Mouse (Mus musculus) C3H10T1/2 (cell line): ENCODE measurements around the gene Qrfpr. TPM values are rescaled to one million over a fixed set of nuclear protein-coding genes. Genes with fewer than 3 reads are reported as not detected.

Source experiments
- polyA plus RNA-seq, 2 experiments: library from polyadenylated mRNA; unstranded; fragments of >200 nt; fragmentation: generic; extraction: Trizol; gene quantifications; one replicate each; pipeline ENCODE4 v1.2.1; 2012; ENCODE audit warnings: missing spikeins in 2 of 2

The Qrfpr gene
- not detected for polyA plus RNA-seq

DNA sequence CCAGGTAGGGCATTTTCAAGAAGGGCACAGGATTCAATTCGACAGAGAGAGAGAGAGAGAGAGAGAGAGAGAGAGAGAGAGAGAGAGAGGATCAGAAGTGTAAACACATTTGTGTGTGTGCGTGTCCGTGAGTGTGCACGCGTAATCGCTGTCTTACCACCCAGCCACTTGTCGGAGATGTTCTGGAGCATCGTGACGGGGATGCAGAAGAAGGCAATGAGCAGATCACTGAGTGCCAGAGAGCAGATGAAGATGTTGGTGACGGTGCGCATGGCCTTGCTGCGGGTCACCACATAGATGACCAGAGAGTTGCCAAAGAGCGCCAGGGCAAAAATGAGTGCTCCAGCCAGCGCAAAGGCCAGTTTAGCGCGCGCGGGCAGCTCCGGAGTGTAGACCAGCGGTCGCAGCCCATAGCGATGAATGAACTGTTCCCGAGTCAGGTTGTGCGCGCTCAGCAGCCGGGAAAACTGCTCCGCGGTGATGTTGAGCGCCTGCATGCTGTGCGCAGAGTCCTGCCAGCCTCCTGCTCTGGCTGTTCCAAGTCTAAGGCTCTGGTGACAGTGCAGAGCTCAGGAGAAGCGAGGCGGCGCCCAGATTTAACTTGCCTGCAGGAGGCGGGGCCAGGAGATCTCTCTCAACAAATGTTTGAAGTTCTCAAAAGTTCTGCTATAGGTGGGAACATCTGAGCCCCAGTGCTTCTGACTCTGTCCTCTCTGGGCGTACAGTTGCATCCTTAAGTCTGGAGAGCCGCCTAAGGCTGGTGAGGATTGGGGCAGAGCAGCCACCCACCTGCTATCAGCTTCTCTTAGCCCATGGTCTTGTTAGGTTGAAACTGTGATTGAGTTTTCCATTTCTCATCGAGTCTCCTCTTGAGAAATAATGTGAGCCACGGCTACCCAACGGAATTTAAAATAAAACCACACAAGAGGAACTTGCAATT, at the start of gene Qrfpr:
Qrfpr (minus strand) TSS at position 571 of the 940 bp plus-strand sequence.

DNA sequence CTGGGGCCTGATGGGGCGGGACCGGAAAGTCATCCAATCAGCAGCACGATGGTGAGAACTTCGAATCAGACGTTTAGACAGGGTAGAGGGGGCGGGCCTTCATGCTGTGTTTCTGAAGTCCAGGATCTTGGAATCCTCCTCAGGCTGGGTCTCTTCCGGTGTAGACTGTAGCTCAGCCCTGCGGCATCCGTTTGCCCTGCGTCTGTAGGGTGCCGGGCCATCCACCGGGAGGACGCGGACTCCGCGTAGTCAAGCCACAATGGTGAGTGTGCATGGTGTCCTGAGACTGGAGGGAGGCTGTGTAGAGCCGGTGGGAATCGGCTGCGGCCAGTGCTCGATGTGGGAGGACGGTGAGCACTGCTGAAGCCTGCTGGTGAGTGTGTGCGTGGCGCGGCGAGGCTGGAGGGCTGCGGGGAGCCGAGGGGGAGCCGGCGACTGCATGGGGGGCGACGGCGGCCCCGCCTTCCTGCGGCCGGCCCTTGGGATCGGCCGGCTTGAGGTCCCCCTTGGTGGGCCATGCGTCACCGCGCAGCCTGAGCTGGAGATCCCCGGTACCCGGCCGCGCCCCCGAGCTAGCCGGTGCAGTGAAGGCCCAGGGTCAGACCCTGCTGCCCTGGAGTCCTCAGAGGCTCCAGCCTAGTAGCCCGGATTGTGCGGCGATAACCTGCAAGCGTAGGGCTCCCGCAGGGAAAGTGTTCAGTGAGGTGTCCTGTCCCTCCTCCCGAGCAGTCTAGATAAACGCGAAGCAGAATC, 71.0 kb downstream of the Qrfpr start, which contains the start of gene D3Ertd254e:
D3Ertd254e (plus strand) TSS at position 84 of the 753 bp plus-strand sequence.

Other genes with a start within 250 kb of the Qrfpr start
- gene Mccc1, start 221.6 kb downstream of the Qrfpr start, polyA plus RNA-seq = 10 to 100 TPM in 1 of 2 experiments, 1 to 10 TPM in 1; 3.5 to 11.7 TPM
- gene Ccdc144b, start 168.8 kb downstream of the Qrfpr start, polyA plus RNA-seq = not detected
- 10 to 100 TPM in 1 of 2 experiments, 1 to 10 TPM in 1; 3.9 to 20.2 TPM for gene Acad9, start 156.3 kb downstream of the Qrfpr start, polyA plus RNA-seq
- gene D3Ertd254e, start 71.3 kb downstream of the Qrfpr start, polyA plus RNA-seq = 1 to 10 TPM in 1 of 2 experiments, under 1 TPM in 1; 0.11 to 1.4 TPM